Mouse (Mus musculus) adipocyte (in vitro differentiated cells): ENCODE data around the gene B3gat1.

Experiments used
- DNase-seq: peaks from one replicate; pipeline ENCODE4 v3.0.0-alpha.2; 2016; ENCODE audit warnings: low spot score

B3gat1 gene

GRCm38 (mm10) chr9:26733206-26733891 lies at the start of gene B3gat1:
TSS of gene B3gat1 (plus strand) at chr9:26733728.
- DNase-seq = no peak

- no peak for DNase-seq
Measured at GRCm38 (mm10) chr9:26689171-26689570, 44.4 kb upstream of the B3gat1 start.

- DNase-seq = no peak
Measured at GRCm38 (mm10) chr9:26689956-26690698, 43.4 kb upstream of the B3gat1 start.

- no peak for DNase-seq
Measured at GRCm38 (mm10) chr9:26692641-26693040, 40.9 kb upstream of the B3gat1 start.

- no peak for DNase-seq
Measured at GRCm38 (mm10) chr9:26694656-26695055, 38.9 kb upstream of the B3gat1 start.

- no peak for DNase-seq
Measured at GRCm38 (mm10) chr9:26695178-26695577, 38.4 kb upstream of the B3gat1 start.

GRCm38 (mm10) chr9:26698286-26698685 lies 35.2 kb upstream of the B3gat1 start:
- no peak for DNase-seq

GRCm38 (mm10) chr9:26700329-26700728 lies 33.2 kb upstream of the B3gat1 start:
- DNase-seq = no peak

GRCm38 (mm10) chr9:26718388-26718787 lies 15.1 kb upstream of the B3gat1 start:
- no peak for DNase-seq

- no peak for DNase-seq
Measured at GRCm38 (mm10) chr9:26721771-26722170, 11.8 kb upstream of the B3gat1 start.

GRCm38 (mm10) chr9:26725709-26726108 lies 7.8 kb upstream of the B3gat1 start:
- no peak for DNase-seq

GRCm38 (mm10) chr9:26727445-26727844 lies 6.1 kb upstream of the B3gat1 start:
- peak; percentile 5 for DNase-seq

- DNase-seq = no peak
Measured at GRCm38 (mm10) chr9:26728556-26728955, 5.0 kb upstream of the B3gat1 start.

GRCm38 (mm10) chr9:26733986-26734385 lies 458 bp downstream of the B3gat1 start:
- no peak for DNase-seq

GRCm38 (mm10) chr9:26737116-26737515 lies 3.6 kb downstream of the B3gat1 start:
- DNase-seq = no peak

- no peak for DNase-seq
Measured at GRCm38 (mm10) chr9:26742817-26743216, 9.3 kb downstream of the B3gat1 start.

GRCm38 (mm10) chr9:26747121-26747520 lies 13.6 kb downstream of the B3gat1 start:
- no peak for DNase-seq

GRCm38 (mm10) chr9:26748893-26749292 lies 15.4 kb downstream of the B3gat1 start:
- no peak for DNase-seq

- no peak for DNase-seq
Measured at GRCm38 (mm10) chr9:26760081-26760480, 26.6 kb downstream of the B3gat1 start.

GRCm38 (mm10) chr9:26760576-26760975 lies 27.0 kb downstream of the B3gat1 start:
- no peak for DNase-seq

GRCm38 (mm10) chr9:26762477-26762876 lies 28.9 kb downstream of the B3gat1 start:
- DNase-seq = no peak

GRCm38 (mm10) chr9:26768181-26768580 lies 34.7 kb downstream of the B3gat1 start:
- no peak for DNase-seq

- DNase-seq = no peak
Measured at GRCm38 (mm10) chr9:26775700-26776099, 42.2 kb downstream of the B3gat1 start.
